Mouse (Mus musculus) gastrocnemius, postnatal 36 days (tissue): ENCODE results near the gene Gtf2h1. TPM values are rescaled to one million over a fixed set of nuclear protein-coding genes. Genes with fewer than 3 reads are reported as not detected.
A peak's percentile ranks its signal among the peaks of the same experiment; 100 is the strongest.

Source experiments
- DNase-seq, 2 experiments: peaks; one replicate each; pipeline ENCODE4 v3.0.0; 2022
- intact Hi-C: fragments of 180-260 bp; cut with DNase I; formaldehyde crosslinking; loops from one replicate; pipeline ENCODE4 v1.15.1; 2025
- total RNA-seq, 2 experiments: library from RNA; stranded (reverse); gene quantifications; 2 replicates each; pipeline ENCODE4 v1.2.3; 2021

Gene Gtf2h1
- total RNA-seq, 2 experiments from 2014 or later, result 14.0 to 14.8 TPM

GRCm38 (mm10) chr7:46845978-46846485 is 50.1 kb downstream of the Gtf2h1 start:
- peak; percentile 42 to 54 for DNase-seq
- intact Hi-C loops, result loop anchor here (5.0 kb wide), 1 partner anchor 49 kb away; the partner anchor contains the start of genes Gtf2h1 and Hps5

- intact Hi-C loops, result loop anchor here (5.0 kb wide), 1 partner anchor 49 kb away; the partner anchor contains the start of genes Gtf2h1 and Hps5
- DNase-seq, result peak; percentile 47 to 62
Measured at GRCm38 (mm10) chr7:46846486-46847244, 50.8 kb downstream of the Gtf2h1 start.

- intact Hi-C loops, result loop anchor here (5.0 kb wide), 1 partner anchor 52 kb away; the partner anchor contains the start of genes Gtf2h1 and Hps5
- DNase-seq, result no peak
Measured at GRCm38 (mm10) chr7:46849287-46849686, 53.4 kb downstream of the Gtf2h1 start.

GRCm38 (mm10) chr7:46851026-46851425 is 55.1 kb downstream of the Gtf2h1 start:
- intact Hi-C loops, result loop anchor here (5.0 kb wide), 1 partner anchor 34 kb away; no protein-coding TSS in a partner anchor
- DNase-seq, result no peak

GRCm38 (mm10) chr7:46852666-46853065 is 56.8 kb downstream of the Gtf2h1 start:
- intact Hi-C loops, result loop anchor here (5.0 kb wide), 1 partner anchor 35 kb away; no protein-coding TSS in a partner anchor
- no peak for DNase-seq

- intact Hi-C loops, result loop anchor here (5.0 kb wide), 1 partner anchor 36 kb away; no protein-coding TSS in a partner anchor
- DNase-seq, result no peak
Measured at GRCm38 (mm10) chr7:46853365-46853764, 57.5 kb downstream of the Gtf2h1 start.

- no peak for DNase-seq
- intact Hi-C loops, result no loop called here
Measured at GRCm38 (mm10) chr7:46855866-46856560, 60.1 kb downstream of the Gtf2h1 start.

- no peak for DNase-seq
- intact Hi-C loops, result no loop called here
Measured at GRCm38 (mm10) chr7:46857436-46857835, 61.5 kb downstream of the Gtf2h1 start.

- intact Hi-C loops, result no loop called here
- DNase-seq, result no peak
Measured at GRCm38 (mm10) chr7:46859031-46859430, 63.1 kb downstream of the Gtf2h1 start.

- intact Hi-C loops, result no loop called here
- no peak for DNase-seq
Measured at GRCm38 (mm10) chr7:46860996-46861395, 65.1 kb downstream of the Gtf2h1 start, which contains the start of gene Ldhc. Gene Ldhc (plus strand): TSS chr7:46861203.

- DNase-seq, result no peak
- intact Hi-C loops, result no loop called here
Measured at GRCm38 (mm10) chr7:46871988-46872387, 76.1 kb downstream of the Gtf2h1 start.

Other genes starting within 250 kb of the Gtf2h1 start
- 1 to 10 TPM; 3.0 to 3.1 TPM for gene Sergef, start 156.3 kb upstream of the Gtf2h1 start, total RNA-seq
- under 1 TPM; 0.69 to 0.79 TPM for gene Tph1, start 123.6 kb upstream of the Gtf2h1 start, total RNA-seq
- gene Saal1, start 85.4 kb upstream of the Gtf2h1 start, total RNA-seq, result 1 to 10 TPM; 2.6 to 2.7 TPM
- gene Saa3, start 80.4 kb upstream of the Gtf2h1 start, total RNA-seq, result not detected
- not detected for gene Saa4, start 63.5 kb upstream of the Gtf2h1 start, total RNA-seq
- not detected for gene Saa1, start 53.1 kb upstream of the Gtf2h1 start, total RNA-seq
- not detected for gene Saa2, start 44.3 kb upstream of the Gtf2h1 start, total RNA-seq
- 10 to 100 TPM in 1 of 2 experiments, 1 to 10 TPM in 1; 8.7 to 12.2 TPM for gene Hps5, start within 50 bp of the Gtf2h1 start, total RNA-seq
- gene Ldha, start 45.4 kb downstream of the Gtf2h1 start, total RNA-seq, result 1,000 to 10,000 TPM; 2,924 to 3,276 TPM
- not detected for gene Ldhc, start 65.1 kb downstream of the Gtf2h1 start, total RNA-seq
- 10 to 100 TPM; 47.2 to 50.3 TPM for gene Tsg101, start 123.9 kb downstream of the Gtf2h1 start, total RNA-seq
- 1 to 10 TPM; 9.0 to 9.6 TPM for gene Uevld, start 162.4 kb downstream of the Gtf2h1 start, total RNA-seq
- not detected for gene Gm9999, start 187.5 kb downstream of the Gtf2h1 start, total RNA-seq
- 1 to 10 TPM; 3.8 to 4.7 TPM for gene Spty2d1, start 212.3 kb downstream of the Gtf2h1 start, total RNA-seq